Mouse (Mus musculus) mesoderm, embryonic 11.5 days (tissue): ENCODE results near the gene Pard3b.
A peak's percentile ranks its signal among the peaks of the same experiment; 100 is the strongest.

ENCODE experiments used
- DNase-seq: peaks from one replicate; pipeline ENCODE4 v3.0.0-alpha.2; 2012; ENCODE audit warnings: low read depth, low spot score

Pard3b gene

GRCm38 (mm10) chr1:62384241-62384640 lies 745.6 kb downstream of the Pard3b start:
- no peak for DNase-seq

- no peak for DNase-seq
Measured at GRCm38 (mm10) chr1:62388013-62388412, 749.4 kb downstream of the Pard3b start.

GRCm38 (mm10) chr1:62392863-62393262 lies 754.2 kb downstream of the Pard3b start:
- no peak for DNase-seq

- no peak for DNase-seq
Measured at GRCm38 (mm10) chr1:62394555-62394954, 755.9 kb downstream of the Pard3b start.

- peak; percentile 50 for DNase-seq
Measured at GRCm38 (mm10) chr1:62398261-62398660, 759.6 kb downstream of the Pard3b start.

GRCm38 (mm10) chr1:62398738-62399137 lies 760.1 kb downstream of the Pard3b start:
- DNase-seq = no peak

- DNase-seq = no peak
Measured at GRCm38 (mm10) chr1:62405061-62405460, 766.4 kb downstream of the Pard3b start.

GRCm38 (mm10) chr1:62411368-62411767 lies 772.7 kb downstream of the Pard3b start:
- no peak for DNase-seq

- DNase-seq = no peak
Measured at GRCm38 (mm10) chr1:62412019-62412418, 773.4 kb downstream of the Pard3b start.

- DNase-seq = no peak
Measured at GRCm38 (mm10) chr1:62412988-62413387, 774.4 kb downstream of the Pard3b start.

GRCm38 (mm10) chr1:62414521-62414920 lies 775.9 kb downstream of the Pard3b start:
- no peak for DNase-seq

- DNase-seq = no peak
Measured at GRCm38 (mm10) chr1:62416627-62417374, 778.2 kb downstream of the Pard3b start.

GRCm38 (mm10) chr1:62422896-62423650 lies 784.4 kb downstream of the Pard3b start:
- peak; percentile 22 for DNase-seq

GRCm38 (mm10) chr1:62425369-62425768 lies 786.7 kb downstream of the Pard3b start:
- DNase-seq = no peak

GRCm38 (mm10) chr1:62428736-62429135 lies 790.1 kb downstream of the Pard3b start:
- DNase-seq = no peak

- no peak for DNase-seq
Measured at GRCm38 (mm10) chr1:62429333-62430182, 790.9 kb downstream of the Pard3b start.

GRCm38 (mm10) chr1:62431054-62431453 lies 792.4 kb downstream of the Pard3b start:
- no peak for DNase-seq

- no peak for DNase-seq
Measured at GRCm38 (mm10) chr1:62433891-62434290, 795.3 kb downstream of the Pard3b start.

- DNase-seq = no peak
Measured at GRCm38 (mm10) chr1:62435844-62436243, 797.2 kb downstream of the Pard3b start.

GRCm38 (mm10) chr1:62436304-62436703 lies 797.7 kb downstream of the Pard3b start:
- DNase-seq = no peak

- no peak for DNase-seq
Measured at GRCm38 (mm10) chr1:62437493-62437892, 798.9 kb downstream of the Pard3b start.

- DNase-seq = no peak
Measured at GRCm38 (mm10) chr1:62444406-62444805, 805.8 kb downstream of the Pard3b start.
